Mouse (Mus musculus) regulatory T cell (primary cell): ENCODE data around the gene Bad.

Source experiments
- in situ Hi-C: fragments of 300-600 bp; cut with MboI, MseI; formaldehyde crosslinking; loops from one replicate; pipeline ENCODE4 v1.15.1; 2025; ENCODE audit warnings: high pct_unique_total_duplicates

Bad gene

GRCm38 (mm10) chr19:6956461-6956860 lies 14.8 kb downstream of the Bad start:
- in situ Hi-C loops = loop anchor here (10.0 kb wide), 1 partner anchor 1312 kb away; no protein-coding TSS in a partner anchor

GRCm38 (mm10) chr19:6968491-6969271 lies 27.0 kb downstream of the Bad start:
- in situ Hi-C loops = no loop called here

- in situ Hi-C loops = no loop called here
Observed at GRCm38 (mm10) chr19:6969291-6969664, 27.6 kb downstream of the Bad start.

DNA sequence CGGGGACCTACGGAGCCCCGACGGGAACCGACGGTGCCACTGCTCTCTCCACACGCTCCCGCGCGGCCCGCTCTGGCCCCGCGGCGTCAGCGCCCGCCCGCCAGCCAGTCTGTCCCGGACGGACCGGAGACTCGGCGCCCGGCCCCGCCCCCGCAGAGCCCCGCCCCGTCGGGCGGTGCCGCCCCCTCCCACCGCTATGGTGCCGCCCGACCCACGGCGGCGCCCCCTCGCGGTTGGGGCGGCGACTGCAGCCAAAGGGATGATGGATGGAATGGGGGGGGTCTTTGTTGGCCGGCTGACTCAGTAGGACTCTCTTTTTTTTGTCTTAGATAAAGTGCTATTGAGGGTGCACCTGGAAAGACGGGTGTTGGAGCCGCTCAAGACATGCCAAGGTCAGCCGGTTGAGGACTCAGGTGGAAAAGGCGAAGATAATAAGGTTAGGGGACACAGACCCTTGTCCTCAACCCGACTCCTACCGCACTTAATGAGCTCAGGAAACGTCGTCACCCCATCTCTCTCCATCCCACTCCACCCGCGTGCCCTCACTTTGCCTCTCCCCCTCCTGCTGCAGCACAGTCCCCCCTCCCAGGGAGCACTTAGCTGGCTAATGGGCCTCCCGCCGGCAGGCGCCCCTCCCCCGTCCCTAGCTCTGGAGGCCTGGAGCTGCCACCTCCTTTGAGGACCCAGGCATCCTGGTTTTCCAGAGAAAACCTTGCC lies 28.2 kb downstream of the Bad start:
- in situ Hi-C loops = loop anchor here (10.0 kb wide), 1 partner anchor 895 kb away; the partner anchor contains the start of gene Vps51

DNA sequence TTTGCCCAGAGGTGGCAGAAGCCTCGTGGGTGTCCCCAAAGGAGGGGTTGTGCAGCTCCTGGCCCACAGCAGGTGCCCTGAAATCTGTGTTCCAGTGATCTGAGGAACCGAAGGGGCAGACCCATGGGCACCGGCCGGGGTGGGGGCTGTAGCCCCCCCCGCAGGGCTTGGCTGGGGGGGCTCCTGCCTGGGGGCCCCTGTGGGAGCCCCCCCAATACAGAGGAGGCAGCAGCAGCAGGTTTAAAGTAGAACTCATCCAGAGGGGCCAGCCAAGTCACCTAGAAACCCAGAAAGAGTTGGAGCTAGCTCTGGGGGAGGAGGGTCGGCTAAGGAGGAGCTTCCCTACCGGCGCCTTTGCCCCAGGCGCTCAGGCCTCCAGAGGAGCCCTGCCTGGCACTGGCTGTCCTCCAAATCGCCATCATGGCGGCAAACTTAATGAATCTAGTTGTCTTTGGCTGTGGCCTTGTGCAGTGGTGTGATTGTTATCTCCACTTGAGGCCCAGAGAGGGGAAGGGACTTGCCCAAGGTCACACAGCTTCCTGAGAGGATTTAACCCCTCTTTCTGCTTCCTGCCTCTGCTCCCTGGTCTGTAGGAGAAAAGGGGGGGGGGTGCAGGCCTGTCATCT lies 28.9 kb downstream of the Bad start:
- in situ Hi-C loops = loop anchor here (10.0 kb wide), 1 partner anchor 896 kb away; the partner anchor contains the start of gene Vps51

DNA sequence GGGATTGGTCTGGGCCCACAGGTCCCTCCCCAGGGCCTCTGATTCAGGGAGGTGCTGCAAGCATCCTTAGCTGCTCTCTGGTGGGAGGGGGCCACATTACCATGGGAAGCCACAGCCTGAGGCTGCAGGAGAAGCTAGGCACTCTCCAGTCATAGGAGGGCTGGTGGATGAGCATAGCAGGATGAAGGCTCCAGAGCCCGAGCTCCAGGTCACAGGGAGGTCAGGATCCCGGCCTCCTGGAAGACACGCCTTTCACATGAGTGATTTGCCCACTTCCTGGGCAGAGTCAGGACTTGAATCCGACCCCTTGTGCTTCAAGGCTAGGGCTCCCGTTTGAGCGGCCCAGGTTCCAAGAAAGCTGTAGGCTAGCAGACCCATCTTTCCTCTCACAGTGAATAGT lies 30.0 kb downstream of the Bad start:
- in situ Hi-C loops = loop anchor here (10.0 kb wide), 1 partner anchor 897 kb away; the partner anchor contains the start of gene Vps51

DNA sequence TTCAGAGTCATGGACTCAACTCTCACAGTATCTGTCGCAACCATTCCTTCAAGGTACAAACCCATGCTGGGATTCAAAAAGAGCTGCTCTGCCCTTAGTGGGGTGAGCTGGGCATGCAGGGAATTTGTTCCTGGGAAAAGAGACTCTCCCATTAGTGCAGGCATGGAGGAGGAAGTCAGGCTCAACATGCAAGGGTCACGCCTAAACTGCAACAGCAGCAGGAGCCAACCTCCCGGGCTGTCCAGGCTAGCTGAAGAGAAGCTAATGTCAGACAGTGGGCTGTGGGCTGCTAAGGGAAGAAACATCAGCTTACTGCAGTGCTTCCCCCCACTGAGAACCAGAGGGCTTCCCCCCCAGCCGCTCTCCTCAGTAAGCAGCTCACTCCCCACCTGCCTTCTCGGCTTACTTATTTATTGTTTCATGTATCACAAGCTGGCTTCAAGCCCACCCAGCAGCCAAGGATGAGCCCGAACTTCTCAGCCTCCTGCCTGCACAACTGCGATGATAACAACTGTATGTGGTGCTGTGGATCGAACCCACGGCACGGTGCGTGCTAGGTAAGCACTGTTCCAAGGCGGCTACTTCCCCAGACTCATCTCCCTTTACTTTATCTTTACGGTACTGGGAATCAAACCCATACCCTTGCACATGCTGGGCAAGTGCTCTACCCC lies 30.7 kb downstream of the Bad start:
- in situ Hi-C loops = loop anchor here (10.0 kb wide), 1 partner anchor 898 kb away; the partner anchor contains the start of gene Vps51

DNA sequence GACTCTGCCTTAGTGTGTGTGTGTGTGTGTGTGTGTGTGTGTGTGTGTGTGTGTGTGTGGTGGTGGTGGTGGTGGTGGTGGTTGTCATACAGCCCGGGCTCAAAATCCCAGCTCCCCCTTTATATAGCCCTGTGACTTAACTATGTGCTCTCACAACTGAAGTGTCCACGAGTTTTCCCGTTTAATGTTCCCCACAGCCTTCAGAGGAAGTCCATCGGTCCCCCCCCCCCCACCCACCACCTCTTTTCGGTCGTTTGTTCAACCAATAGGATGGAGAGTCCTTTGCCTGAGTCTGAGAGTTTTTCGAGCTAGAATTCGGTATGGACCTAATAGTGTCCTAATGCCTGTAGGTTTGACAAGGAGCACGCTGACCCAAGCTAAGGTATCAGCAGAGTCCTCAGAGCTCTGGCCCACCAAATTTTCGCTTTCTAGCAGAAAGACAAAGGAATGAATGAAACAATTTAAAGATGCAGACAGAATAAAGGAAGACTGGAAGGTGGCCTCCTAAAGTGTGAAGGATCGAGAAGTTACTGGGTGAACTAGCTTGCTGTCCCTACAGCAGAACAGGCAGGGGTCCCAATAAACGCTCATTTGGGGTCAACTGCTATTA lies 32.0 kb downstream of the Bad start:
- in situ Hi-C loops = loop anchor here (10.0 kb wide), 1 partner anchor 899 kb away; the partner anchor contains the start of gene Vps51

DNA sequence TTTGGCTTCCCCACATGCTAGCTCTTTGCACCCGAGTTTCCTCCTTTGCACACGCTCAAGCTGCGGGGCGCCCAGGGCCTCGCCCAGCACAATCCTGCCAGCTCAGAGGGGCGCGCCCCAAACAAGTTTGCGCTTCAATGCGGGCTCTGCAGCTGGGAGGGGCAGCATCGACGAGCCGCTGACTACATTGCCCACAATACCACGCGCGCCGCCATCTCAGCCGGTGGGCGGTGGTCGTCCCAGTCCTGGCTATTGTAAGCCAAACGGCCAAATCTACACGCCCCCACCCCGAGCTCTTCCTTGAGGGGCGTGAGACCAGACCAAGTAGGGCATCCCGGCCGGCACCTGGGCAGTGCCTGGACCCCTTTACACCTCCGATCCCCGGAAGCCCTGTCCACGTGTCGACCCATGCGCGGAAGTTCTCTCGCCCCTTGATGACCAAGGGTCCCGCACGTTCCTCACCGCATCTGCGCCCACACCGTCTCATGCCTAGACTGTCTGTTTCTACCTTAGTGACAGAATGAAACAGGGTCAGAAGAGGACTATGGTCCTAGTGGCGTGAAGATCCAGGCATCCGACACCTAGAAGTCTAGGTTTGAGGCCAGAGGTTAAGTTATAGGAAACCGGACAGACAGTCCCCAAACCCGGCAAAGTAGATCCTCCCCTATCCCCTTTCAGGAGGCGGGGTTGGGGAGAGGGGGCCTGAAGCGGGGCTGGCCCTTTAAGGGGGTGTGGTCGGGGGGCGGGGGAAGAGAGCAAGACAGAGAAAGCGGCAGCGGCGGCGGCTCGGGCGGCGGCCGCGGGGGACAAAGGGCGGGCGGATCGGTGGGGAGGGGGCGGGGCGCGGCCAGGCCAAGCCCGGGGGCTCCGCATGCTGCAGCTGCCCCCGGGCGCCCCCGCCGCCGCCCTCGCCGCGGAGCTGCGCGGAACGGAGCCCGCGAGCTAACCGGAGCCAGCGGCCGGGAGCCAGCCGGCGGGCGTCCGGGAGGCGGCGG lies 32.8 kb downstream of the Bad start, which contains the start of gene Ppp1r14b:
Gene Ppp1r14b, plus strand, starts transcription at position 758 of the 995 bp plus-strand sequence.
- in situ Hi-C loops = loop anchor here (10.0 kb wide), 1 partner anchor 900 kb away; the partner anchor contains the start of gene Vps51

GRCm38 (mm10) chr19:6975537-6976521 lies 34.2 kb downstream of the Bad start, which contains the start of gene Plcb3:
TSS of gene Plcb3 (minus strand) at chr19:6976470.
- in situ Hi-C loops = loop anchor here (10.0 kb wide), 1 partner anchor 901 kb away; the partner anchor contains the start of gene Vps51

DNA sequence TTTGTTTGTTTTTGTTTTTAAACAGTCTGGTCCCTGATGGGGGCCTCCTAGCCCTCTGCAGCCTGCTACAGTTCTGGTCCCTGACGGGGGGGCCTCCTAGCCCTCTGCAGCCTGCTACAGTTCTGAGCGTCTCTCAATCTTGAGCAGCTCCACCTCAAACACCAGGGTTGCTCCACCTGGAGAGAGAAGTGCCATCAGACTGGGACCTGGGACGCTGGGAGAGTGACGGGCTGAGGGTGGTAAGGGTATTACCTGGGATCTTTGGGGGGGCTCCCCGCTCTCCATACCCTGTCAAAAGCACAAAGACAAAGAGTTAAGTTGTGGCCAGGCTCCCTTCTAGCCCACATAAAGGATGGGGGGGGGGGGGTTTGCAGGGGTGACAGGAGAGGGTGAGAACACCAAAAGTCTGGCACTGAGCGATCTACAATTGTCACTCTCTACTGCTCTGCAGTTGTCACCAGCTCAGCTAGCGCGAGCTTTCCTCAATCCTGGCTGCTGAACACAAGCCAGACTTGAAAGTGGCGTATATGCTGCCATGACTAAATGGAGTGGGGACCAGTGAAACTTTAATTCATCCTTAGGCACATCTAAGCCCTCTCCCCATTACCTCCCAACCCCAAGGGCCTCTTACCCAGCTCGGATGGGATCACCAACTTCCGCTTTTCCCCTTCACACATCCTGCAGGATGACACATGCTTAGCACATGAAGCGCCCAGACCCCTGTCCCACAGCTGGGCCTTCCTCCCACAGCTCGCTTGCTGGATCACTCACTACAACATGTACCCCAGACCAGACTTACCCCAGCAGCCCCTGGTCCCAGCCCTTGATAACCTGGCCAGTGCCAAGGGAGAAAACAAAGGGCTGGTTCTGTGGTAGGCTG lies 36.3 kb downstream of the Bad start:
- in situ Hi-C loops = loop anchor here (10.0 kb wide), 1 partner anchor 903 kb away; the partner anchor contains the start of gene Vps51

DNA sequence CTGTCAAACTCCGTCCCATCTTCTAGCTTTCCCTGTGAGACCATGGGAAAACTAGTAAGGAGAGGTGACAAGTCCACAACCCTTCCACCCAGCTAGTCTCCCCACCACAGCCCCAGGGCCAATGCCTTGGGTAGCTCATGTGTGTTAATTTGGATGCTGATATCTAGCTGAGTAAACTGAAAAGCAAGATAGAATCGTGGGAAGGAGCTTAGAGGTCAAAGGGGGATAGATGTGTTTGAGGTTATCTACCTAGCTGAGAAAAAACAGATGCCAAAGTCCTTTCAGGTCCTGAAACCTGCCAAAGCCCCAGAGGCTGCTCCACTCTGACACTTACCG lies 36.9 kb downstream of the Bad start:
- in situ Hi-C loops = loop anchor here (10.0 kb wide), 1 partner anchor 904 kb away; the partner anchor contains the start of gene Vps51

DNA sequence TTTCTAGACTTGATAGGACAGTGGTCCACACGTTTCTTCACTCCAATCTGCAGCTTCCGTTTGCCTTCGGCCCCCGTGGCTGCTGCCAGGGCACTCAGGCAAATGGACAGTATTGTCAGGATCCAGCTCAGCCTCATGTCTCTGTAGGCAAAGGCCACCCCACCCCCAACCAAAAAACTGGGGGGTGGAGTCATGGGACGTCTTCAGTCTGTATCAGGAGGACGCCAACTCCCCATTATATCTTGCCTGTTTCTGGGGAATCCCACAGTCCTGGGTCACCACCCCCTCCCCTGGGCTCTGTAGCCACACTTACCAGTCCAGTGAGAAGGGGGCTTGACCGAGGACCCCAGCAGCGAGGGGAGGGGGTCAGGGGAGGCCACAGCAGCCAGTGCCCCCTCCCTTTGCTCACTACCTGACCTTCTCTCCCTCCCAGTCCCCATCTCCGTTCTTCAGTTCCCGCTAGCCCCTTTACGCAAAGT lies 37.4 kb downstream of the Bad start:
- in situ Hi-C loops = loop anchor here (10.0 kb wide), 1 partner anchor 904 kb away; the partner anchor contains the start of gene Vps51

GRCm38 (mm10) chr19:6979486-6980380 lies 38.1 kb downstream of the Bad start:
- in situ Hi-C loops = loop anchor here (10.0 kb wide), 1 partner anchor 905 kb away; the partner anchor contains the start of gene Vps51

GRCm38 (mm10) chr19:6980381-6981093 lies 38.9 kb downstream of the Bad start, which contains the start of gene Fkbp2:
TSS of gene Fkbp2 (minus strand) at chr19:6980501.
- in situ Hi-C loops = no loop called here
